Mouse (Mus musculus): ENCODE results near the gene Igsf8.

DNA sequence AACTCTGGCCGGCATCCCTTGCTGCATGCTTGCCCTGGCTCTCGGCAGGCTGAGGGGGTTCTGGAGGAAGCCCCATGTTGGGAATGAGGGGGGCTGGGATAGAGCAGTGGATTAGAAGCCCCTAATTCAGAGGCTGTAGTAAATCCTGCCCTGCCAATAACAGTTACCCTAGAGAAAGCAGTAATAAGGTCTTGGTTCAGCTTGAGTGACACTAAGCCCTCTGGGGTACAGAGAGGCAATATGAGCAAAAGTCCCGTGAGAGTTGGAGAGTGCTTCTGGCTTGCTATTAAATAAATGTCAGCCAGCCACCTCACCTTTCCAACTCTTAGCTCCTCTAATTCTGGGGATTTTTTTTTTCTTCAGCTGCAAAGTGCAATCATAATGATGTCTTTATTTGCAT, 93.9 kb downstream of the Igsf8 start:
- TF ChIP-seq EP300 (IDR thresholded peaks at IDR 0.05; ENCODE audit: low read depth) = no peak
- no peak for TF ChIP-seq CTCF (IDR thresholded peaks at IDR 0.05; ENCODE audit: low read depth)
